Mouse (Mus musculus): Measurements from ENCODE around the gene Rbfox3. TPM values are rescaled to one million over a fixed set of nuclear protein-coding genes. Genes with fewer than 3 reads are reported as not detected.

Gene Rbfox3
- total and polyA plus RNA-seq, 2 experiments from 2014 or later, result 52.6 to 76.8 TPM

DNA sequence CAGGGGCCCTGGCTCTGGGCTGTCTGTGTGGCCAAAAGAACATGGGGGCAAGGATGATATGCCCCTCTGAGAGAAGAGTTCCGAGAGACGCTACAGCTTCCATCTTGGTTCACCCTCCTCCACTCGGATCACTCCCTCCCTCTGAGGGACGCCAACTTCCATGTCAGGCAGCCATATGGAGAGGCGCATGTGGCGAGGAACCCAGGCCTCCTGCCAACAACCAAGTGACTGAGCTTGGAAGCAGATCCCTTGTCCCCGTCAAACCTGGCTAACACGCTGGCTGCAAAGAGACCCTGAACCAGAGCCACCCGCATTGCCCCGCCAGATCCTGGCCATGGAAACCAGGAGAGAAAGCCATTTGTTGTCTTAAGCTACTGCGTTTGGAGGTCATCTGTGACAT is 29.1 kb upstream of the Rbfox3 start:
- H3K9me3 ChIP-seq (ENCODE audit: low read length), result no peaks in the 10 kb centered on the region
- TF ChIP-seq CTCF (IDR thresholded peaks at IDR 0.05; ENCODE audit: low read depth), result no peak
- no peaks in the 10 kb centered on the region for H3K36me3 ChIP-seq (ENCODE audit: insufficient read depth, low read length)
- no peaks in the 10 kb centered on the region for H3K27me3 ChIP-seq (ENCODE audit: insufficient read depth, low read length)
- 32% methylated on average over 11 of the region's 11 CpGs for WGBS
- H3K27ac ChIP-seq, result peak overlapping the region; percentile 36
- peak overlapping the region; percentile 27 for H3K4me2 ChIP-seq (ENCODE audit: low read depth, low read length)
- ATAC-seq (peak; percentile 70), DNase-seq (ENCODE audit: low spot score) (peak; percentile 87)
- peaks cover 10% of the 10 kb centered on the region; the same call in 1 of the 2 replicates for H3K4me1 ChIP-seq (ENCODE audit: insufficient read depth, low read length)
- H3K4me3 ChIP-seq (ENCODE audit: low read length), result no peak overlapping the region
- H3K9ac ChIP-seq (replicated peaks; ENCODE audit: low read length), result no peak overlapping the region

DNA sequence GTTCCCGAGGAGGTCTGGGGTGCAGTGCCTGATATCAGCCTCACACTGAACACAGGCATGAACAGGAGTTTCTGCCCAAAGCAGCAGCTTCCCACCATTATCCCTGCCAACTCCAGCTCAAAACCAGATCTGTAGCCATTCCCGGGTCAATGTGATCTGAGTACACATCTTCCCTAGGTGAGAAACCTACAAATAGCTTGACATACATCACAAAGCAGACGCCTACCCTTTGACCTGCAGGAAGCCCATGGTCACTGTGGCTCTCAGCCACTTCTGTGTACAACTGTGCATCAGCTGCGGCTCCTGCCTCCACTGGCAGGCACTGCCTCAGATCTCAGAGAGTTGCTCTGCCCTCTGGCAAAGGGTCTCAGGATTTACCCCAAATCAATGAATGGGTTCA is 28.3 kb upstream of the Rbfox3 start:
- no peak overlapping the region for H3K4me2 ChIP-seq (ENCODE audit: low read depth, low read length)
- no peaks in the 10 kb centered on the region for H3K27me3 ChIP-seq (ENCODE audit: insufficient read depth, low read length)
- H3K9ac ChIP-seq (replicated peaks; ENCODE audit: low read length), result no peak overlapping the region
- peaks cover 10% of the 10 kb centered on the region; the same call in 1 of the 2 replicates for H3K4me1 ChIP-seq (ENCODE audit: insufficient read depth, low read length)
- no peak for ATAC-seq
- H3K36me3 ChIP-seq (ENCODE audit: insufficient read depth, low read length), result no peaks in the 10 kb centered on the region
- no peak overlapping the region for H3K4me3 ChIP-seq (ENCODE audit: low read length)
- no peaks in the 10 kb centered on the region for H3K9me3 ChIP-seq (ENCODE audit: low read length)
- no peak for DNase-seq (ENCODE audit: low spot score)
- WGBS, result 76% methylated on average over 4 of the region's 4 CpGs
- TF ChIP-seq CTCF (IDR thresholded peaks at IDR 0.05; ENCODE audit: low read depth), result no peak
- H3K27ac ChIP-seq, result no peak overlapping the region

DNA sequence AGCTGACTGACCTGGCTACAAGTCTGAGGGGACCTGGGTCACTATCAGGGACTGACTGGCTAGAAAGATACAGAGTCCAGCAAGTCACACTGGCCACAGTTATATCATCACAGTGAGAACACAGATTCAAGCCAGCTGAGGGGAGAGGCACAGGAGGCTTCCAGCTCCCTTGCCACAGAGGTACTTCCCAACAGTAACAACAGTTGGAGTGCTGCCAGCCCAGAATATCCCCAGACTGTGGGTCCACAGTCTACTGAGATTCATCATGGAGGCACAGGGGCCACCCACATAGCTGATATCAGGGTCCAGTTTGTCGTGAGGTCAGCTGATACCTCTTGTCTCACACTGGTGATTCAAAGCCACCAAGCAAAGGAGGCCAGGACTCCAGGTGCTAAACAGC is 23.5 kb upstream of the Rbfox3 start:
- WGBS, result 42% methylated on average over 1 of the region's 1 CpGs

DNA sequence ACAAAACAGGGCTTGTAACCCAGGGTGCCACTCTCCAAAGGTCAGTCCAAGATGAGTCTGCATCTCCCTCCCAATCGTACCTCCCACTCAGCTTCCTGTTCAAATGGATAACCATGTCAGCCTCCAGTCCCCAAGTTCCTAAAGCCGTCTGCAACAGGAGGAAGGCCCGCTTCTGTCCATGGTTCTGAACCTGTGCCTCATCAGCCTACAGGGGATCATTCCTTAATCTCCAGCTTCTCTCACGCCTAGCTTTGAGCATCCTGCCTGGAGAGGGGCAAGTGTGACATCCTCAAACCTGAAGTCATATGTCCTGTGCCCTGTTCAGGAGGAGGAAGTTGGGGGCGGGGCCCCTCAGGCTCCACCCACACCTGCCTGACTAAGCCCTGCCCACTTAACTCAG is 15.7 kb upstream of the Rbfox3 start:
- H3K9ac ChIP-seq (replicated peaks; ENCODE audit: low read length), result no peak overlapping the region
- H3K27me3 ChIP-seq (ENCODE audit: insufficient read depth, low read length), result no peaks in the 10 kb centered on the region
- H3K4me2 ChIP-seq (ENCODE audit: low read depth, low read length), result no peak overlapping the region
- H3K4me1 ChIP-seq (ENCODE audit: insufficient read depth, low read length), result no peaks in the 10 kb centered on the region
- DNase-seq (ENCODE audit: low spot score) (no peak), ATAC-seq (peak; percentile 27; the same call in 1 of the 2 replicates)
- WGBS, result 19% methylated on average over 5 of the region's 5 CpGs
- H3K9me3 ChIP-seq (ENCODE audit: low read length), result 0 out of 2 replicates have a peak, but pooled peaks cover 2% of the 10 kb centered on the region
- no peak for TF ChIP-seq CTCF (IDR thresholded peaks at IDR 0.05; ENCODE audit: low read depth)
- H3K36me3 ChIP-seq (ENCODE audit: insufficient read depth, low read length), result no peaks in the 10 kb centered on the region
- H3K27ac ChIP-seq, result no peak overlapping the region
- no peak overlapping the region for H3K4me3 ChIP-seq (ENCODE audit: low read length)

More for the DNA sequence above, 23.5 kb upstream of the Rbfox3 start:
- no peak overlapping the region for H3K4me3 ChIP-seq (ENCODE audit: low read length)
- H3K4me1 ChIP-seq (ENCODE audit: insufficient read depth, low read length), result no peaks in the 10 kb centered on the region
- TF ChIP-seq CTCF (IDR thresholded peaks at IDR 0.05; ENCODE audit: low read depth), result no peak
- no peaks in the 10 kb centered on the region for H3K36me3 ChIP-seq (ENCODE audit: insufficient read depth, low read length)
- no peaks in the 10 kb centered on the region for H3K27me3 ChIP-seq (ENCODE audit: insufficient read depth, low read length)
- 0 out of 2 replicates have a peak, but pooled peaks cover 2% of the 10 kb centered on the region for H3K9me3 ChIP-seq (ENCODE audit: low read length)
- H3K9ac ChIP-seq (replicated peaks; ENCODE audit: low read length), result no peak overlapping the region
- H3K4me2 ChIP-seq (ENCODE audit: low read depth, low read length), result no peak overlapping the region
- no peak overlapping the region for H3K27ac ChIP-seq
- DNase-seq (ENCODE audit: low spot score), result no peak
- ATAC-seq, result no peak

DNA sequence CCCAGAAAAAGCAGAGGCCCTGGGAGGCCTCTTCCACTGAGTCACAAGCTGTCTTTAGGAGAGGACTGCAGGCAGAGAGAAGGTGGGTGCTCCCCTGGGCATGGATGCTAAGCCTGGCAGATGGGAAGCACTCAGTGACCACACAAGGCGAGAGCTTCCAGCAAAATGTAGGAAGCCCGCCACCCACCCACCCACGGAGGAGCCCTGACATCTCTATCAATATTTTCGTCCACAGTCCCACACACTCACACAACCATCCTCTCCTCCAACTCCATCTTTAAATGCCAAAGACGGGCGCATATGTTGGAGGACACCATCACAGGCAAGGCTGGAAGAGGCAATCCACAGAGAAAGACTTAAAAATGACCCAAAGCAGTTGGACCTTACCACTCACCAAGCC is 10.5 kb upstream of the Rbfox3 start:
- H3K9me3 ChIP-seq (ENCODE audit: low read length), result no peaks in the 10 kb centered on the region
- ATAC-seq (no peak), DNase-seq (ENCODE audit: low spot score) (no peak)
- TF ChIP-seq CTCF (IDR thresholded peaks at IDR 0.05; ENCODE audit: low read depth), result no peak
- no peak overlapping the region for H3K9ac ChIP-seq (replicated peaks; ENCODE audit: low read length)
- no peak overlapping the region for H3K4me3 ChIP-seq (ENCODE audit: low read length)
- no peak overlapping the region for H3K4me2 ChIP-seq (ENCODE audit: low read depth, low read length)
- no peak overlapping the region for H3K27ac ChIP-seq
- WGBS, result 89% methylated on average over 6 of the region's 6 CpGs
- H3K36me3 ChIP-seq (ENCODE audit: insufficient read depth, low read length), result no peaks in the 10 kb centered on the region
- H3K4me1 ChIP-seq (ENCODE audit: insufficient read depth, low read length), result peaks cover 2% of the 10 kb centered on the region; the same call in 1 of the 2 replicates
- H3K27me3 ChIP-seq (ENCODE audit: insufficient read depth, low read length), result no peaks in the 10 kb centered on the region

- Histone ChIP-seq H3K4me1 (ENCODE audit: insufficient read depth, low read length) (peaks cover 8% of the 10 kb centered on the region; the same call in 1 of the 2 replicates), H3K4me2 (ENCODE audit: low read depth, low read length) (peak overlapping the region; percentile 26; the same call in 1 of the 2 replicates), H3K36me3 (ENCODE audit: insufficient read depth, low read length) (no peaks in the 10 kb centered on the region), H3K27me3 (ENCODE audit: insufficient read depth, low read length) (no peaks in the 10 kb centered on the region), H3K4me3 (ENCODE audit: low read length) (0 out of 2 replicates have a peak overlapping the region, but pooled peaks have one; percentile 3), H3K27ac (peak overlapping the region; percentile 66), H3K9ac (replicated peaks; ENCODE audit: low read length) (0 out of 2 replicates have a peak overlapping the region, but pooled peaks have one; percentile 4), H3K9me3 (ENCODE audit: low read length) (no peaks in the 10 kb centered on the region)
- ATAC-seq (peak; percentile 44; the same call in 1 of the 2 replicates), DNase-seq (ENCODE audit: low spot score) (no peak)
- TF ChIP-seq CTCF (IDR thresholded peaks at IDR 0.05; ENCODE audit: low read depth), result no peak
- 7% methylated on average over 15 of the region's 15 CpGs for WGBS
These were observed 5.1 kb upstream of the Rbfox3 start for GRCm38 (mm10) chr11:118916423-118917030.

- no peaks in the 10 kb centered on the region for H3K9me3 ChIP-seq (ENCODE audit: low read length)
- WGBS, result 11% methylated on average over 2 of the region's 2 CpGs
- no peaks in the 10 kb centered on the region for H3K27me3 ChIP-seq (ENCODE audit: insufficient read depth, low read length)
- H3K27ac ChIP-seq, result peak overlapping the region; percentile 66; the same call in 1 of the 2 replicates
- H3K36me3 ChIP-seq (ENCODE audit: insufficient read depth, low read length), result no peaks in the 10 kb centered on the region
- ATAC-seq (peak; percentile 57; the same call in 1 of the 2 replicates), DNase-seq (ENCODE audit: low spot score) (peak; percentile 45)
- TF ChIP-seq CTCF (IDR thresholded peaks at IDR 0.05; ENCODE audit: low read depth), result no peak
- no peak overlapping the region for H3K4me2 ChIP-seq (ENCODE audit: low read depth, low read length)
- no peak overlapping the region for H3K9ac ChIP-seq (replicated peaks; ENCODE audit: low read length)
- H3K4me3 ChIP-seq (ENCODE audit: low read length), result no peak overlapping the region
- peaks cover 8% of the 10 kb centered on the region; the same call in 1 of the 2 replicates for H3K4me1 ChIP-seq (ENCODE audit: insufficient read depth, low read length)
These were observed 4.5 kb upstream of the Rbfox3 start for GRCm38 (mm10) chr11:118915888-118916287.

All from hindbrain, postnatal 0 days (tissue).